18 mouse cellular contexts compared by ENCODE assay signal in the genomic region with DNA sequence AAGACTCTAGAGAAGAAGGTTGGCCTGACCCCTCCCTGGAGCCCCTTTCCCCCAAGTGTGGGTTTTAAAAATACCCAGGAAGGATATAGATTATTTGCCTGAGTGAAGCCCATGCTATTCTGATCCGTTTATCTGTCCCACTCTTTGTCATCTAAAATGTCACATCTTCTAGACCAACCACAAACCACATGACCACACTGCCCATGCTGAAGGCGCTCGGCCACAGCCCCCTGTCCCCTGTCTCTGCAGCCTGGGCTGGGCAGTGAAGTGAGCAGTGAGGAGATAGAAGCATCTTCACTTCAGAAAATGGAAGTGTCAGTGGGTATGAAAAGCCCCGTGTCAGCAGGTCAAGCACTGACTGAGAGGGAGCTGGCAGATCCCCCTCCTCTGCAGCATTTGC. TPM values are rescaled to one million over a fixed set of nuclear protein-coding genes. Genes with fewer than 3 reads are reported as not detected.
DNase-seq lines count a peak whose midpoint lies in the region; ATAC-seq lines count a peak whose summit lies in the region.
"Had no signal": no experiment of that assay in that cellular context is flagged by ENCODE, and none has a peak within 500 bp of the region (broad histone marks: within the 10 kb centered on the region; RNA-seq: fewer than 3 reads in every experiment).

No protein-coding gene starts in this region.

- ATAC-seq in embryonic facial prominence, embryonic 13.5 days (ENCODE audit: insufficient number of reproducible peaks, insufficient read depth, low FRiP score, low TSS enrichment, low read depth) = no peak
- ATAC-seq in embryonic facial prominence, embryonic 15.5 days (ENCODE audit: insufficient number of reproducible peaks, low FRiP score, low TSS enrichment, low read depth) = no peak
- ATAC-seq: activated CD4-positive, CD25-positive, alpha-beta regulatory T cell, adult 4 months; forebrain, embryonic 15.5 days; Patski had no signal

- no peak overlapping the region for H3K4me2 ChIP-seq in embryonic facial prominence, embryonic 13.5 days
- no peak overlapping the region for H3K4me2 ChIP-seq in embryonic facial prominence, embryonic 15.5 days (replicated peaks)
- H3K4me2 ChIP-seq: forebrain, embryonic 15.5 days; heart, embryonic 12.5 days; hindbrain, embryonic 15.5 days had no signal

- H3K9ac ChIP-seq in embryonic facial prominence, embryonic 13.5 days = no peak overlapping the region
- H3K9ac ChIP-seq in embryonic facial prominence, embryonic 15.5 days = no peak overlapping the region
- H3K9ac ChIP-seq: forebrain, embryonic 15.5 days; heart, embryonic 12.5 days; hindbrain, embryonic 15.5 days had no signal

- peaks cover 13% of the 10 kb centered on the region; the same call in 1 of the 2 replicates for H3K4me1 ChIP-seq in embryonic facial prominence, embryonic 13.5 days
- no peaks in the 10 kb centered on the region for H3K4me1 ChIP-seq in embryonic facial prominence, embryonic 10.5 days
- peaks cover 10% of the 10 kb centered on the region; the same call in 1 of the 2 replicates for H3K4me1 ChIP-seq in embryonic facial prominence, embryonic 15.5 days
- peaks cover 96% of the 10 kb centered on the region for H3K4me1 ChIP-seq in megakaryocyte, embryonic 14.5 days
- H3K4me1 ChIP-seq: heart, embryonic 12.5 days had no signal

- WGBS in embryonic facial prominence, embryonic 13.5 days = 68% methylated on average over 4 of the region's 4 CpGs
- 62% methylated on average over 4 of the region's 4 CpGs for WGBS in embryonic facial prominence, embryonic 10.5 days
- WGBS in embryonic facial prominence, embryonic 15.5 days = 68% methylated on average over 4 of the region's 4 CpGs

- H3K9me3 ChIP-seq in embryonic facial prominence, embryonic 13.5 days = no peaks in the 10 kb centered on the region
- no peaks in the 10 kb centered on the region for H3K9me3 ChIP-seq in embryonic facial prominence, embryonic 10.5 days
- H3K9me3 ChIP-seq in embryonic facial prominence, embryonic 15.5 days (replicated peaks) = no peaks in the 10 kb centered on the region
- no peaks in the 10 kb centered on the region for H3K9me3 ChIP-seq in megakaryocyte, embryonic 14.5 days
- H3K9me3 ChIP-seq: forebrain, embryonic 15.5 days; heart, embryonic 12.5 days; hindbrain, embryonic 15.5 days had no signal

- H3K27ac ChIP-seq in embryonic facial prominence, embryonic 13.5 days = peak overlapping the region; percentile 53; the same call in 1 of the 2 replicates
- H3K27ac ChIP-seq in embryonic facial prominence, embryonic 10.5 days (replicated peaks) = no peak overlapping the region
- H3K27ac ChIP-seq in embryonic facial prominence, embryonic 15.5 days (replicated peaks) = peak overlapping the region; percentile 22; the same call in 1 of the 2 replicates
- H3K27ac ChIP-seq: forebrain, embryonic 15.5 days; heart, adult 2 months; hindbrain, embryonic 15.5 days had no signal

- no peaks in the 10 kb centered on the region for H3K27me3 ChIP-seq in embryonic facial prominence, embryonic 13.5 days
- no peaks in the 10 kb centered on the region for H3K27me3 ChIP-seq in embryonic facial prominence, embryonic 10.5 days (replicated peaks; ENCODE audit: low read depth, poor library complexity, severe bottlenecking)
- H3K27me3 ChIP-seq in embryonic facial prominence, embryonic 15.5 days = no peaks in the 10 kb centered on the region
- H3K27me3 ChIP-seq in megakaryocyte, embryonic 14.5 days (replicated peaks) = no peaks in the 10 kb centered on the region
- H3K27me3 ChIP-seq: forebrain, embryonic 15.5 days; heart, embryonic 12.5 days; hindbrain, embryonic 15.5 days; Patski had no signal

- H3K4me3 ChIP-seq in embryonic facial prominence, embryonic 13.5 days = no peak overlapping the region
- no peak overlapping the region for H3K4me3 ChIP-seq in embryonic facial prominence, embryonic 10.5 days
- H3K4me3 ChIP-seq in embryonic facial prominence, embryonic 15.5 days (replicated peaks) = no peak overlapping the region
- H3K4me3 ChIP-seq in megakaryocyte, embryonic 14.5 days (replicated peaks) = peak overlapping the region; percentile 71
- H3K4me3 ChIP-seq: forebrain, embryonic 15.5 days; heart, adult 2 months; heart, embryonic 12.5 days; hindbrain, embryonic 15.5 days had no signal

- no peaks in the 10 kb centered on the region for H3K36me3 ChIP-seq in embryonic facial prominence, embryonic 13.5 days
- H3K36me3 ChIP-seq in embryonic facial prominence, embryonic 10.5 days (replicated peaks) = no peaks in the 10 kb centered on the region
- no peaks in the 10 kb centered on the region for H3K36me3 ChIP-seq in embryonic facial prominence, embryonic 15.5 days
- peaks cover 31% of the 10 kb centered on the region for H3K36me3 ChIP-seq in megakaryocyte, embryonic 14.5 days (replicated peaks; ENCODE audit: low read length)
- H3K36me3 ChIP-seq: forebrain, embryonic 15.5 days; heart, embryonic 12.5 days; hindbrain, embryonic 15.5 days had no signal

- no peak for DNase-seq in embryonic facial prominence, embryonic 10.5 days (ENCODE audit: low spot score)
- DNase-seq in 416B (ENCODE audit: low read depth) = peak; percentile 65
- no peak for DNase-seq in lung, postnatal 36 days
- no peak for DNase-seq in urinary bladder, adult 2 months (ENCODE audit: low spot score)
- DNase-seq: adrenal gland, postnatal 14 days; cerebellum, adult 18-20 months; cerebellum, adult 9-11 months; cerebellum, postnatal 36 days; gastrocnemius, postnatal 10 days; heart, adult 2 months had no signal

RNA-seq across cellular contexts. Expression of a gene that starts 11.6 kb away (rescaled TPM):
- polyA plus RNA-seq in embryonic facial prominence, embryonic 13.5 days (2015; fragmentation: Nextera tagmentation; extraction: Ambion mirVana) = 0.67 and 0.84 TPM in 2 replicates
- polyA plus RNA-seq in embryonic facial prominence, embryonic 10.5 days (2016; fragmentation: Nextera tagmentation; extraction: Ambion mirVana) = 0.15 and 0.19 TPM in 2 replicates
- polyA plus RNA-seq in embryonic facial prominence, embryonic 15.5 days (2015; fragmentation: Nextera tagmentation; extraction: Ambion mirVana) = 0.47 and 0.71 TPM in 2 replicates
- 1.3 TPM in 1 of 2 replicates, not detected in the other for polyA plus RNA-seq in megakaryocyte, embryonic 14.5 days (2012; ENCODE audit: insufficient read depth, low replicate concordance)
- 6.0 and 9.8 TPM in 2 replicates for polyA plus RNA-seq in urinary bladder, adult 2 months (2012; rRNA removed)
- polyA plus RNA-seq: activated CD4-positive, CD25-positive, alpha-beta regulatory T cell, adult 4 months; Patski had no signal

RNA-seq across cellular contexts. Expression of a gene that starts 40.3 kb away (rescaled TPM):
- 3.5 and 3.7 TPM in 2 replicates for polyA plus RNA-seq in embryonic facial prominence, embryonic 13.5 days (2015; fragmentation: Nextera tagmentation; extraction: Ambion mirVana)
- 2.2 and 2.8 TPM in 2 replicates for polyA plus RNA-seq in embryonic facial prominence, embryonic 10.5 days (2016; fragmentation: Nextera tagmentation; extraction: Ambion mirVana)
- 3.0 and 3.6 TPM in 2 replicates for polyA plus RNA-seq in embryonic facial prominence, embryonic 15.5 days (2015; fragmentation: Nextera tagmentation; extraction: Ambion mirVana)
- 33.3 and 55.7 TPM in 2 replicates for polyA plus RNA-seq in megakaryocyte, embryonic 14.5 days (2012; ENCODE audit: insufficient read depth, low replicate concordance)
- 4.1 and 5.0 TPM in 2 replicates for polyA plus RNA-seq in urinary bladder, adult 2 months (2012; rRNA removed)
- polyA plus RNA-seq: Patski had no signal
